Mouse (Mus musculus) liver, embryonic 14.5 days (tissue): ENCODE data around the gene Adprm. TPM values are rescaled to one million over a fixed set of nuclear protein-coding genes. Genes with fewer than 3 reads are reported as not detected.
A peak's percentile ranks its signal among the peaks of the same experiment; 100 is the strongest.

ENCODE experiments used
- ATAC-seq: fragments of 200-750 bp; cut with Nextera tagmentation; 2 replicates; pipeline ENCODE4 v1.8.0; 2017; ENCODE audit warnings: moderate number of reproducible peaks, mild to moderate bottlenecking, moderate library complexity; ENCODE audit not compliant: insufficient read depth
- DNase-seq, 3 experiments: peaks; one replicate each; pipeline ENCODE4 v3.0.0-alpha.2; 2012 to 2013; ENCODE audit warnings: low read depth in 3 of 3, low spot score in 3 of 3
- H3K27ac ChIP-seq: fragments of 300-500 bp; sonication (generic); 2 replicates; pipeline ENCODE4 v1.5.1; 2014; ENCODE audit warnings: moderate library complexity, mild to moderate bottlenecking, control low read depth, inconsistent platforms
- H3K27me3 ChIP-seq: fragments of 300-500 bp; sonication (generic); 2 replicates; pipeline ENCODE4 v1.6.1; 2014; ENCODE audit warnings: mild to moderate bottlenecking, low read length, moderate library complexity; ENCODE audit not compliant: control insufficient read depth, insufficient read depth
- H3K36me3 ChIP-seq: fragments of 300-500 bp; sonication (generic); replicated peaks from 2 replicates; pipeline ENCODE4 v1.6.1; 2014; ENCODE audit warnings: low read depth; ENCODE audit not compliant: control insufficient read depth, insufficient read depth
- H3K4me1 ChIP-seq, 2 experiments: fragments of 200-500 bp in 1 of 2; fragments of 300-500 bp in 1 of 2; sonication (generic) in 1 of 2; replicated peaks; 2 replicates each; pipeline ENCODE4 v1.6.1; 2012 to 2014; ENCODE audit warnings: antibody characterized with exemption in 1 of 2, inconsistent platforms in 1 of 2, low read length in 1 of 2; ENCODE audit not compliant: control insufficient read depth in 2 of 2, insufficient read depth in 2 of 2
- H3K4me2 ChIP-seq: fragments of 300-500 bp; sonication (generic); 2 replicates; pipeline ENCODE4 v1.6.1; 2014; ENCODE audit warnings: low read depth, mild to moderate bottlenecking, control low read depth, moderate library complexity
- H3K4me3 ChIP-seq, 2 experiments: fragments of 200-500 bp in 1 of 2; fragments of 300-500 bp in 1 of 2; sonication (generic) in 1 of 2; 2 replicates each; pipeline ENCODE4 v1.5.1; 2012 to 2014; ENCODE audit warnings: low read depth in 2 of 2, low read length in 2 of 2, mild to moderate bottlenecking in 2 of 2, control low read depth in 1 of 2, inconsistent platforms in 1 of 2, moderate library complexity in 1 of 2; ENCODE audit not compliant: insufficient read depth in 1 of 2
- H3K9ac ChIP-seq: fragments of 300-500 bp; sonication (generic); replicated peaks from 2 replicates; pipeline ENCODE4 v1.6.1; 2014; ENCODE audit warnings: mild to moderate bottlenecking, control low read depth, moderate library complexity
- H3K9me3 ChIP-seq: fragments of 300-500 bp; sonication (generic); 2 replicates; pipeline ENCODE4 v1.6.1; 2016; ENCODE audit warnings: low read length, mixed read lengths; ENCODE audit not compliant: control insufficient read depth
- CTCF ChIP-seq: IDR thresholded peaks from 2 replicates; pipeline ENCODE4 v1.5.1; 2016; ENCODE audit warnings: antibody characterized with exemption, low read depth, control low read depth
- EP300 ChIP-seq: IDR thresholded peaks from 2 replicates; pipeline ENCODE4 v1.6.1; 2016; ENCODE audit warnings: antibody characterized with exemption, low read depth
- WGBS: fragments of 180-500 bp; shearing (Covaris S2); extraction: QIAGEN DNeasy Blood & Tissue Kit; methylation state at CpG from one replicate; pipeline ENCODE4 v1.1.7; 2014; ENCODE audit not compliant: insufficient replicate concordance; 5-methylcytosine and 5-hydroxymethylcytosine counted together
- polyA plus RNA-seq, 2 experiments: library from polyadenylated mRNA; depleted of rRNA in 1 of 2; stranded (reverse) in 1 of 2; unstranded in 1 of 2; fragments of >200 nt; fragmentation: Nextera tagmentation in 1 of 2; extraction: Ambion mirVana in 1 of 2; gene quantifications; 2 replicates each; pipeline versions ENCODE4 v1.2.1 to v1.2.3; 2012 to 2014

The Adprm gene
- polyA plus RNA-seq, 2 experiments, result 7.9 to 9.7 TPM

DNA sequence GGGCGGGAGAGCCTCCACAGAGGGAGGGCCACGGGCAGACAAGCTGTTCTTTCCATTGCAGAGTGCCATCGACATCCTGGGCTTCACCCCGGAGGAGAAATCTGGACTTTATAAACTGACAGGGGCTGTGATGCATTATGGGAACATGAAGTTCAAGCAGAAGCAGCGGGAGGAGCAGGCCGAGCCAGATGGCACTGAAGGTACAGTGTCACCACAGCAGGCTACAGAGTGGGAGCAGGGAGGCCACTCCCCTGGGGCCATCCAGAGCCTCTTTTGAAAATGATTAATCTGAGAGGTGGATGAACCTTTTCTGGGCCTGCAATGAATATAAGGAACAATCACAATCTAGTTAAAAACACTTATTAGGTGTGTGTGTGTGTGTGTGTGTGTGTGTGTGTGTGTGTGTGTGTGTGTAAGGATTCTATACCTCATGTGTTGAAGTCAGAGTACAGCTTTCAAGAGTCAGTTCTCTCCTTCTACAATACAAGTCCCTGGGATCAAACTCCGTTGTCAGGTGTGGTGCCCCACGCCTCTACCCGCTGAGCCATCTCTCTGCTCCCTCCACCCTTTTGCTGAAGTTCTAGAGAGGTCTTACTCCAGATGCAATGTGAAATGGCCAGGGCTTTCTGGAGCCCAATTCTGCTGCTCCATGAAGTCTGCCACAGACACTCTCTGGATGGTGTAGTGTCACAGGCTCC, 34.2 kb upstream of the Adprm start:
- H3K9ac ChIP-seq, result no peak overlapping the region
- H3K4me1 ChIP-seq, result no peaks in the 10 kb centered on the region
- H3K4me2 ChIP-seq, result no peak overlapping the region
- no peak for TF ChIP-seq EP300
- TF ChIP-seq CTCF, result no peak
- ATAC-seq (no peak), DNase-seq (no peak)
- H3K27ac ChIP-seq, result no peak overlapping the region
- H3K9me3 ChIP-seq, result no peaks in the 10 kb centered on the region
- H3K36me3 ChIP-seq, result no peaks in the 10 kb centered on the region
- H3K4me3 ChIP-seq, result no peak overlapping the region
- H3K27me3 ChIP-seq, result peaks cover 13% of the 10 kb centered on the region
- WGBS, result 48% methylated on average over 9 of the region's 9 CpGs

GRCm38 (mm10) chr11:67085489-67085888, 33.1 kb upstream of the Adprm start:
- ATAC-seq, result no peak
- H3K9me3 ChIP-seq, result no peaks in the 10 kb centered on the region
- H3K4me3 ChIP-seq, result no peak overlapping the region
- H3K9ac ChIP-seq, result no peak overlapping the region
- H3K4me1 ChIP-seq, result no peaks in the 10 kb centered on the region
- H3K36me3 ChIP-seq, result no peaks in the 10 kb centered on the region
- peak; percentile 85 for TF ChIP-seq CTCF
- TF ChIP-seq EP300, result no peak
- H3K27ac ChIP-seq, result no peak overlapping the region
- peaks cover 13% of the 10 kb centered on the region for H3K27me3 ChIP-seq
- peak; percentile 45 to 56 (median 55) for DNase-seq
- WGBS, result 3% methylated on average over 6 of the region's 6 CpGs
- no peak overlapping the region for H3K4me2 ChIP-seq

- H3K27me3 ChIP-seq, result peaks cover 13% of the 10 kb centered on the region
- H3K36me3 ChIP-seq, result no peaks in the 10 kb centered on the region
- WGBS, result 33% methylated on average over 32 of the region's 32 CpGs
- H3K27ac ChIP-seq, result no peak overlapping the region
- no peak overlapping the region for H3K4me2 ChIP-seq
- peak; percentile 12; the same call in 1 of the 2 replicates for TF ChIP-seq CTCF
- no peak for TF ChIP-seq EP300
- H3K4me1 ChIP-seq, result no peaks in the 10 kb centered on the region
- H3K9ac ChIP-seq, result no peak overlapping the region
- H3K9me3 ChIP-seq, result no peaks in the 10 kb centered on the region
- ATAC-seq, result no peak
- no peak overlapping the region for H3K4me3 ChIP-seq
- no peak for DNase-seq
Measured at GRCm38 (mm10) chr11:67083712-67084340, 31.4 kb upstream of the Adprm start.

- peaks cover 13% of the 10 kb centered on the region for H3K27me3 ChIP-seq
- ATAC-seq (no peak), DNase-seq (no peak)
- WGBS, result 42% methylated on average over 6 of the region's 6 CpGs
- no peak overlapping the region for H3K4me3 ChIP-seq
- no peak overlapping the region for H3K9ac ChIP-seq
- H3K4me2 ChIP-seq, result no peak overlapping the region
- no peaks in the 10 kb centered on the region for H3K4me1 ChIP-seq
- H3K9me3 ChIP-seq, result no peaks in the 10 kb centered on the region
- no peaks in the 10 kb centered on the region for H3K36me3 ChIP-seq
- H3K27ac ChIP-seq, result no peak overlapping the region
- TF ChIP-seq CTCF (no peak), EP300 (no peak)
Measured at GRCm38 (mm10) chr11:67083239-67083638, 30.8 kb upstream of the Adprm start.

- H3K4me1 ChIP-seq, result no peaks in the 10 kb centered on the region
- no peak for ATAC-seq
Measured at GRCm38 (mm10) chr11:67082793-67083192, 30.4 kb upstream of the Adprm start.

More at GRCm38 (mm10) chr11:67082793-67083192, 30.4 kb upstream of the Adprm start:
- TF ChIP-seq EP300 (no peak), CTCF (no peak)
- no peaks in the 10 kb centered on the region for H3K36me3 ChIP-seq
- 55% methylated on average over 13 of the region's 13 CpGs for WGBS
- no peak for DNase-seq
- H3K4me3 ChIP-seq, result no peak overlapping the region
- no peak overlapping the region for H3K27ac ChIP-seq
- H3K9ac ChIP-seq, result no peak overlapping the region
- peaks cover 13% of the 10 kb centered on the region for H3K27me3 ChIP-seq
- no peaks in the 10 kb centered on the region for H3K9me3 ChIP-seq
- H3K4me2 ChIP-seq, result no peak overlapping the region
